Mouse (Mus musculus) midbrain, embryonic 16.5 days (tissue): ENCODE measurements around the gene Carmil2. TPM values are rescaled to one million over a fixed set of nuclear protein-coding genes. Genes with fewer than 3 reads are reported as not detected.

Experiments
- ATAC-seq: fragments of 200-750 bp; cut with Nextera tagmentation; 2 replicates; pipeline ENCODE4 v1.8.0; 2017; ENCODE audit warnings: moderate TSS enrichment
- H3K27ac ChIP-seq: fragments of 300-500 bp; sonication (generic); 2 replicates; pipeline ENCODE4 v1.5.1; 2014; ENCODE audit warnings: mild to moderate bottlenecking, low read length, mixed read lengths
- H3K27me3 ChIP-seq: fragments of 300-500 bp; sonication (generic); 2 replicates; pipeline ENCODE4 v1.6.1; 2014; ENCODE audit warnings: low read depth, low read length, mixed read lengths; ENCODE audit not compliant: control insufficient read depth, insufficient read depth
- H3K36me3 ChIP-seq: fragments of 300-500 bp; sonication (generic); 2 replicates; pipeline ENCODE4 v1.6.1; 2014; ENCODE audit warnings: mild to moderate bottlenecking, low read length, moderate library complexity, mixed read lengths; ENCODE audit not compliant: control insufficient read depth, insufficient read depth
- H3K4me1 ChIP-seq: fragments of 300-500 bp; sonication (generic); 2 replicates; pipeline ENCODE4 v1.6.1; 2014; ENCODE audit warnings: mild to moderate bottlenecking, low read length, mixed read lengths; ENCODE audit not compliant: control insufficient read depth, insufficient read depth
- H3K4me2 ChIP-seq: fragments of 300-500 bp; sonication (generic); 2 replicates; pipeline ENCODE4 v1.6.1; 2014; ENCODE audit warnings: mild to moderate bottlenecking, low read length, mixed read lengths
- H3K4me3 ChIP-seq: fragments of 300-500 bp; sonication (generic); 2 replicates; pipeline ENCODE4 v1.5.1; 2014; ENCODE audit warnings: low read depth, mild to moderate bottlenecking, low read length, moderate library complexity, mixed read lengths
- H3K9ac ChIP-seq: fragments of 300-500 bp; sonication (generic); 2 replicates; pipeline ENCODE4 v1.6.1; 2014; ENCODE audit warnings: low read depth, low read length, mixed read lengths
- H3K9me3 ChIP-seq: fragments of 300-500 bp; sonication (generic); replicated peaks from 2 replicates; pipeline ENCODE4 v1.6.1; 2014; ENCODE audit warnings: mild to moderate bottlenecking, low read length, mixed read lengths; ENCODE audit not compliant: control insufficient read depth, poor library complexity, severe bottlenecking
- WGBS: fragments of 180-500 bp; shearing (Covaris S2); extraction: QIAGEN DNeasy Blood & Tissue Kit; methylation state at CpG from one replicate; pipeline ENCODE4 v1.1.7; 2014; 5-methylcytosine and 5-hydroxymethylcytosine counted together
- polyA plus RNA-seq: library from polyadenylated mRNA; unstranded; fragments of >200 nt; fragmentation: Nextera tagmentation; extraction: Ambion mirVana; gene quantifications from 2 replicates; pipeline ENCODE4 v1.2.1, GENCODE M21; 2015

The Carmil2 gene
- polyA plus RNA-seq, 1 experiment from 2014 or later = 23.0 TPM

GRCm38 (mm10) chr8:105692449-105693182, 6.5 kb downstream of the Carmil2 start:
- no peak overlapping the region for H3K27ac ChIP-seq
- WGBS = 94% methylated on average over 11 of the region's 11 CpGs

GRCm38 (mm10) chr8:105693648-105694047, 7.6 kb downstream of the Carmil2 start:
- ATAC-seq = peak; percentile 73
- 2% methylated on average over 30 of the region's 30 CpGs for WGBS
- peak overlapping the region; percentile 59 for H3K4me3 ChIP-seq

More at GRCm38 (mm10) chr8:105692449-105693182, 6.5 kb downstream of the Carmil2 start:
- H3K4me1 ChIP-seq = peaks cover 15% of the 10 kb centered on the region
- no peak overlapping the region for H3K9ac ChIP-seq
- H3K4me3 ChIP-seq = no peak overlapping the region
- no peak for ATAC-seq
- no peaks in the 10 kb centered on the region for H3K9me3 ChIP-seq
- no peaks in the 10 kb centered on the region for H3K27me3 ChIP-seq
- H3K36me3 ChIP-seq = peaks cover 14% of the 10 kb centered on the region
- no peak overlapping the region for H3K4me2 ChIP-seq

GRCm38 (mm10) chr8:105694051-105694799, 8.2 kb downstream of the Carmil2 start:
- H3K4me1 ChIP-seq = peaks cover 15% of the 10 kb centered on the region
- H3K4me3 ChIP-seq = peak overlapping the region; percentile 59
- H3K36me3 ChIP-seq = peaks cover 25% of the 10 kb centered on the region
- no peaks in the 10 kb centered on the region for H3K9me3 ChIP-seq
- peak overlapping the region; percentile 80 for H3K9ac ChIP-seq
- ATAC-seq = peak; percentile 68
- peak overlapping the region; percentile 69 for H3K4me2 ChIP-seq
- 7% methylated on average over 28 of the region's 40 CpGs for WGBS
- no peaks in the 10 kb centered on the region for H3K27me3 ChIP-seq
- H3K27ac ChIP-seq = peak overlapping the region; percentile 89

More at GRCm38 (mm10) chr8:105693648-105694047, 7.6 kb downstream of the Carmil2 start:
- Histone ChIP-seq H3K9ac (peak overlapping the region; percentile 80), H3K4me1 (peaks cover 15% of the 10 kb centered on the region), H3K27ac (peak overlapping the region; percentile 89), H3K4me2 (peak overlapping the region; percentile 69), H3K36me3 (peaks cover 22% of the 10 kb centered on the region), H3K9me3 (no peaks in the 10 kb centered on the region), H3K27me3 (no peaks in the 10 kb centered on the region)

- Histone ChIP-seq H3K4me2 (peak overlapping the region; percentile 69), H3K4me3 (peak overlapping the region; percentile 59), H3K4me1 (peaks cover 23% of the 10 kb centered on the region), H3K9ac (peak overlapping the region; percentile 80), H3K27ac (peak overlapping the region; percentile 89), H3K9me3 (no peaks in the 10 kb centered on the region), H3K36me3 (peaks cover 25% of the 10 kb centered on the region), H3K27me3 (no peaks in the 10 kb centered on the region)
- ATAC-seq = no peak
- 82% methylated on average over 30 of the region's 30 CpGs for WGBS
Observed at GRCm38 (mm10) chr8:105695080-105695780, 9.2 kb downstream of the Carmil2 start.

GRCm38 (mm10) chr8:105697196-105697780, 11.2 kb downstream of the Carmil2 start:
- Histone ChIP-seq H3K36me3 (peaks cover 25% of the 10 kb centered on the region), H3K27ac (no peak overlapping the region), H3K4me3 (no peak overlapping the region), H3K9me3 (no peaks in the 10 kb centered on the region), H3K9ac (no peak overlapping the region), H3K4me2 (no peak overlapping the region), H3K27me3 (no peaks in the 10 kb centered on the region), H3K4me1 (peaks cover 30% of the 10 kb centered on the region)
- ATAC-seq = no peak
- 93% methylated on average over 17 of the region's 17 CpGs for WGBS

GRCm38 (mm10) chr8:105698734-105699133, 12.7 kb downstream of the Carmil2 start:
- no peak overlapping the region for H3K27ac ChIP-seq
- H3K36me3 ChIP-seq = peaks cover 25% of the 10 kb centered on the region
- H3K9ac ChIP-seq = no peak overlapping the region
- H3K4me3 ChIP-seq = no peak overlapping the region
- no peak for ATAC-seq
- H3K4me2 ChIP-seq = no peak overlapping the region
- WGBS = 96% methylated on average over 5 of the region's 5 CpGs
- H3K27me3 ChIP-seq = no peaks in the 10 kb centered on the region
- H3K9me3 ChIP-seq = no peaks in the 10 kb centered on the region
- peaks cover 30% of the 10 kb centered on the region for H3K4me1 ChIP-seq

GRCm38 (mm10) chr8:105699488-105700215, 13.6 kb downstream of the Carmil2 start:
- H3K4me2 ChIP-seq = peak overlapping the region; percentile 99
- peaks cover 26% of the 10 kb centered on the region for H3K36me3 ChIP-seq
- WGBS = 90% methylated on average over 11 of the region's 11 CpGs
- no peak overlapping the region for H3K27ac ChIP-seq
- H3K4me1 ChIP-seq = peaks cover 29% of the 10 kb centered on the region
- no peaks in the 10 kb centered on the region for H3K9me3 ChIP-seq
- ATAC-seq = no peak
- peak overlapping the region; percentile 76 for H3K4me3 ChIP-seq
- peak overlapping the region; percentile 76; the same call in 1 of the 2 replicates for H3K9ac ChIP-seq
- H3K27me3 ChIP-seq = no peaks in the 10 kb centered on the region

- H3K9me3 ChIP-seq = no peaks in the 10 kb centered on the region
- H3K36me3 ChIP-seq = peaks cover 24% of the 10 kb centered on the region
- H3K27ac ChIP-seq = peak overlapping the region; percentile 94
- under 1% methylated on average over 20 of the region's 21 CpGs for WGBS
- H3K4me2 ChIP-seq = peak overlapping the region; percentile 99
- H3K27me3 ChIP-seq = no peaks in the 10 kb centered on the region
- peak overlapping the region; percentile 76 for H3K9ac ChIP-seq
- H3K4me3 ChIP-seq = peak overlapping the region; percentile 76
- ATAC-seq = peak; percentile 57
- peaks cover 20% of the 10 kb centered on the region for H3K4me1 ChIP-seq
Observed at GRCm38 (mm10) chr8:105700566-105700965, 14.5 kb downstream of the Carmil2 start.
